Mouse (Mus musculus) kidney, adult 10 weeks (tissue): ENCODE data around the gene Fbxw19. TPM values are rescaled to one million over a fixed set of nuclear protein-coding genes. Genes with fewer than 3 reads are reported as not detected.

Experiments
- polyA plus RNA-seq: library from polyadenylated mRNA; stranded (reverse); fragments of 350-450 nt; fragmentation: Illumina TruSeq; extraction: RNeasy Lipid Tissue Mini Kit (QIAGEN cat#74804); gene quantifications from one replicate; pipeline ENCODE4 v1.2.3, GENCODE M21; 2014; ENCODE audit warnings: low read depth, low replicate concordance

The Fbxw19 gene
- polyA plus RNA-seq = not detected

DNA sequence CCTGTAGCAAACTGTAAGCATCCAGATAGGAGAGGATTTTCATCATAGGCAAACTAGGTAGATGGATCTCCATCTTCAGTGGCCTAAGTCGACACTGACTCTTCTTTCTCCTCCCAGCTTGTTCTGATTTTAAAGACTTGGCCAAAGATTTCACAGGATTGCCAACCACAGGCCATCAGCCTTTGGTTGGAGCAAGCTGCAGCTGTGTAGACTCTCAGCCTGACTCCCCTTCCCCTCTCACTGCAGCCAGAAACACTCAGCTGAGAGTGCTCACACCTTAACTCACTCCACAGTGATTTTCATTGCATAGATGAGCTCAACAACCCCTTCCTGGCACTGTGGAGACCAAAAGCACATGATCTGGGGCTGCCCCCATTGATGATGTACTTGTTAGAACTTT lies at the start of gene Fbxw19:
Gene Fbxw19 (minus strand): TSS at position 101 of the 400 bp plus-strand sequence.

DNA sequence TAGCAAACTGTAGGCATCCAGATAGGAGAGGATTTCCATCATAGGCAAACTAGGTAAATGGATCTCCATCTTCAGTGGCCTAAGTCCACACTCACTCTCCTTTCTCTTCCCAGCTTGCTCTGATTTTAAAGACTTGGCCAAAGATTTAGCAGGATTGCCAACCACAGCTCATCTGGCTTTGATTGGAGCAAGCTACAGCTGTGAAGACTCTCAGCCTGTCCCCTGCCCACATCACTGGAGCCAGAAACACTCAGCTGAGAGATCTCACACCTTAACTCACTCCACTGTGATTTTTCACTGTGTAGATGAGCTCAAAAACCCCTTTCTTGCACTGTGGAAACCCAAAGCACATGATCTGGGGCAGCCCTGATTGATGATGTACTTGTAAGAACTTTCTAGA lies 46.6 kb downstream of the Fbxw19 start, which contains the start of gene Fbxw16:
Gene Fbxw16 (minus strand): TSS at position 101 of the 400 bp plus-strand sequence.

Other genes with a start within 250 kb of the Fbxw19 start
- gene Fbxw14, start 208.2 kb downstream of the Fbxw19 start, polyA plus RNA-seq = not detected
- gene Fbxw28, start 156.2 kb downstream of the Fbxw19 start, polyA plus RNA-seq = not detected
- not detected for gene Fbxw22, start 91.6 kb downstream of the Fbxw19 start, polyA plus RNA-seq
- not detected for gene Fbxw16, start 46.7 kb downstream of the Fbxw19 start, polyA plus RNA-seq
- 4.3 TPM for gene Fbxw15, start 72.4 kb upstream of the Fbxw19 start, polyA plus RNA-seq
- gene Fbxw24, start 130.2 kb upstream of the Fbxw19 start, polyA plus RNA-seq = not detected
- not detected for gene Fbxw25, start 168.8 kb upstream of the Fbxw19 start, polyA plus RNA-seq
- not detected for gene Fbxw18, start 206.8 kb upstream of the Fbxw19 start, polyA plus RNA-seq